Comparison of ENCODE assay signal across 14 mouse cellular contexts in genomic region chr4:139823870-139824472, GRCm38 (mm10). TPM values are rescaled to one million over a fixed set of nuclear protein-coding genes. Genes with fewer than 3 reads are reported as not detected.
DNase-seq lines count a peak whose midpoint lies in the region; ATAC-seq and TF ChIP-seq lines count a peak whose summit lies in the region.
"Had no signal": no experiment of that assay in that cellular context is flagged by ENCODE, and none has a peak within 500 bp of the region (broad histone marks: within the 10 kb centered on the region; RNA-seq: fewer than 3 reads in every experiment).

No protein-coding gene starts in this region.

- no peak for TF ChIP-seq CTCF in ES-Bruce4 (IDR thresholded peaks at IDR 0.05; ENCODE audit: low read depth, low read length)
- no peak for TF ChIP-seq CTCF in brain, embryonic 14.5 days (IDR thresholded peaks at IDR 0.05; ENCODE audit: borderline replicate concordance, extremely low read depth, insufficient read depth, insufficient read length)

- TF ChIP-seq EP300 in ES-Bruce4 (IDR thresholded peaks at IDR 0.05; ENCODE audit: insufficient read depth, low read depth, low read length), result no peak

- H3K27ac ChIP-seq in ES-Bruce4 (ENCODE audit: insufficient read depth, low read length), result no peak overlapping the region
- H3K27ac ChIP-seq in hindbrain, embryonic 11.5 days (ENCODE audit: low read depth, low read length), result peak overlapping the region; percentile 65
- H3K27ac ChIP-seq in midbrain, embryonic 13.5 days, result peak overlapping the region; percentile 93
- H3K27ac ChIP-seq: lung, embryonic 15.5 days had no signal

- H3K9ac ChIP-seq in ES-Bruce4 (ENCODE audit: low read depth, poor library complexity, severe bottlenecking), result no peak overlapping the region
- peak overlapping the region; percentile 49 for H3K9ac ChIP-seq in hindbrain, embryonic 11.5 days (ENCODE audit: low read depth, low read length)
- H3K9ac ChIP-seq in midbrain, embryonic 13.5 days (replicated peaks), result peak overlapping the region; percentile 62
- H3K9ac ChIP-seq: lung, embryonic 15.5 days had no signal

- H3K36me3 ChIP-seq in ES-Bruce4 (ENCODE audit: control insufficient read depth, insufficient read depth, low read length, poor library complexity, severe bottlenecking), result no peaks in the 10 kb centered on the region
- no peaks in the 10 kb centered on the region for H3K36me3 ChIP-seq in hindbrain, embryonic 11.5 days (ENCODE audit: control insufficient read depth, insufficient read depth, low read length)
- H3K36me3 ChIP-seq in midbrain, embryonic 13.5 days, result no peaks in the 10 kb centered on the region
- H3K36me3 ChIP-seq: lung, embryonic 15.5 days had no signal

- no peak for ATAC-seq in hindbrain, embryonic 11.5 days (ENCODE audit: low FRiP score)
- peak; percentile 46 for ATAC-seq in midbrain, embryonic 13.5 days

- WGBS in hindbrain, embryonic 11.5 days, result under 1% methylated on average over 32 of the region's 32 CpGs
- WGBS in midbrain, embryonic 13.5 days, result under 1% methylated on average over 32 of the region's 32 CpGs

- H3K4me2 ChIP-seq in hindbrain, embryonic 11.5 days (replicated peaks; ENCODE audit: low read depth, low read length), result peak overlapping the region; percentile 52
- H3K4me2 ChIP-seq in midbrain, embryonic 13.5 days (replicated peaks), result peak overlapping the region; percentile 60
- H3K4me2 ChIP-seq: lung, embryonic 15.5 days had no signal

- peak; percentile 65 for DNase-seq in brain, embryonic 14.5 days (ENCODE audit: low read depth)
- peak; percentile 73 for DNase-seq in hindbrain, embryonic 11.5 days (ENCODE audit: low spot score)
- DNase-seq in right cerebral cortex, postnatal 14 days, result no peak
- DNase-seq in adrenal gland, adult 18-20 months (ENCODE audit: low spot score in 2 of 2), result no peak
- DNase-seq in cerebellum, postnatal 36 days, result no peak
- DNase-seq: adrenal gland, postnatal 36 days; cerebellum, adult 9-10 months; heart, postnatal 10 days had no signal

- H3K9me3 ChIP-seq in ES-Bruce4 (replicated peaks; ENCODE audit: control insufficient read depth, insufficient read depth, low read length, poor library complexity, severe bottlenecking), result no peaks in the 10 kb centered on the region
- H3K9me3 ChIP-seq in hindbrain, embryonic 11.5 days (ENCODE audit: control insufficient read depth, low read length), result no peaks in the 10 kb centered on the region
- no peaks in the 10 kb centered on the region for H3K9me3 ChIP-seq in midbrain, embryonic 13.5 days
- H3K9me3 ChIP-seq: lung, embryonic 15.5 days had no signal

- peaks cover 60% of the 10 kb centered on the region for H3K27me3 ChIP-seq in ES-Bruce4 (ENCODE audit: control insufficient read depth, insufficient read depth, low read length, poor library complexity, severe bottlenecking)
- peaks cover 70% of the 10 kb centered on the region for H3K27me3 ChIP-seq in hindbrain, embryonic 11.5 days (ENCODE audit: control insufficient read depth, insufficient read depth, low read length)
- peaks cover 95% of the 10 kb centered on the region for H3K27me3 ChIP-seq in midbrain, embryonic 13.5 days

- H3K4me1 ChIP-seq in ES-Bruce4 (ENCODE audit: control insufficient read depth, insufficient read depth, low read length), result no peaks in the 10 kb centered on the region
- peaks cover 13% of the 10 kb centered on the region; the same call in 1 of the 2 replicates for H3K4me1 ChIP-seq in hindbrain, embryonic 11.5 days (replicated peaks; ENCODE audit: control insufficient read depth, insufficient read depth, low read length)
- H3K4me1 ChIP-seq in midbrain, embryonic 13.5 days (replicated peaks), result peaks cover 94% of the 10 kb centered on the region

- H3K4me3 ChIP-seq in ES-Bruce4 (ENCODE audit: low read depth, low read length), result peak overlapping the region; percentile 3; the same call in 1 of the 2 replicates
- H3K4me3 ChIP-seq in hindbrain, embryonic 11.5 days (ENCODE audit: low read depth, low read length), result peak overlapping the region; percentile 23
- peak overlapping the region; percentile 30 for H3K4me3 ChIP-seq in midbrain, embryonic 13.5 days (replicated peaks)
- H3K4me3 ChIP-seq: lung, embryonic 15.5 days had no signal

- TF ChIP-seq POLR2A in ES-Bruce4 (IDR thresholded peaks at IDR 0.05; ENCODE audit: insufficient read depth, low read length), result no peak
- no peak for TF ChIP-seq POLR2A in brain, embryonic 14.5 days (IDR thresholded peaks at IDR 0.05; ENCODE audit: borderline replicate concordance, extremely low read depth, insufficient read depth, insufficient read length, poor library complexity, severe bottlenecking)

RNA-seq across cellular contexts. Expression of gene Pax7, which starts 9.4 kb away (rescaled TPM):
- polyA plus RNA-seq in ES-Bruce4 (2011; ENCODE audit: insufficient read depth, insufficient read length, low read depth, missing spikeins), result not detected in 2 replicates
- polyA plus RNA-seq in brain, embryonic 14.5 days (2012; rRNA removed), result 6.8 and 12.2 TPM in 2 replicates
- polyA plus RNA-seq in hindbrain, embryonic 11.5 days (2014; fragmentation: Nextera tagmentation; extraction: Ambion mirVana), result 2.2 and 2.7 TPM in 2 replicates
- 4.9 and 6.5 TPM in 2 replicates for polyA plus RNA-seq in midbrain, embryonic 13.5 days (2015; fragmentation: Nextera tagmentation; extraction: Ambion mirVana)
- total RNA-seq in adrenal gland, adult 18-20 months (2021), result not detected
- total RNA-seq: adrenal gland, postnatal 36 days; heart, postnatal 10 days; MEL; neutrophil, adult 5-6 weeks had no signal
- polyA plus RNA-seq: large intestine, adult 2 months had no signal

Comparison
In these comparisons a context has a peak if more than half of its experiments do, and no peak if none do; other contexts are left out.
1. DNase-seq: peak in brain, embryonic 14.5 days (single experiment) and hindbrain, embryonic 11.5 days (single experiment); none in right cerebral cortex, postnatal 14 days (single experiment), adrenal gland, adult 18-20 months (0 of 2) and cerebellum, postnatal 36 days (0 of 2).
2. Peak in every context shown above with its lines, with median percentiles within 50 percentile points of each other: H3K4me3 ChIP-seq.